ENCODE assay signal across 8 mouse cellular contexts in genomic region chr2:152829367-152829881, GRCm38 (mm10). TPM values are rescaled to one million over a fixed set of nuclear protein-coding genes. Genes with fewer than 3 reads are reported as not detected.
DNase-seq lines count a peak whose midpoint lies in the region; ATAC-seq and TF ChIP-seq lines count a peak whose summit lies in the region.

No protein-coding gene starts in this region.

- peak overlapping the region; percentile 82 for H3K4me3 ChIP-seq in heart, adult 2 months
- H3K4me3 ChIP-seq in forebrain, embryonic 16.5 days (replicated peaks; ENCODE audit: low read length): peak overlapping the region; percentile 87
- H3K4me3 ChIP-seq in kidney, adult 2 months (ENCODE audit: insufficient read depth, low read depth, low read length): peak overlapping the region; percentile 91
- H3K4me3 ChIP-seq in liver, postnatal 0 days (ENCODE audit: low read depth, low read length): peak overlapping the region; percentile 96

- intact Hi-C loops in heart, adult 2 months (cut with DNase I): no loop called here
- intact Hi-C loops in heart, postnatal 25 days (cut with DNase I): no loop called here

- 31% methylated on average over 23 of the region's 23 CpGs for WGBS in heart, adult 2 months
- 72% methylated on average over 23 of the region's 23 CpGs for whole genome bisulfite sequencing in forebrain, embryonic 16.5 days
- 13% methylated on average over 23 of the region's 23 CpGs for WGBS in kidney, adult 2 months
- 61% methylated on average over 23 of the region's 23 CpGs for WGBS in liver, postnatal 0 days (ENCODE audit: insufficient replicate concordance)

- H3K36me3 ChIP-seq in heart, adult 2 months (ENCODE audit: control insufficient read depth, insufficient read depth, low read length): peaks cover 33% of the 10 kb centered on the region
- no peaks in the 10 kb centered on the region for H3K36me3 ChIP-seq in forebrain, embryonic 16.5 days (ENCODE audit: control insufficient read depth, insufficient read depth)
- peaks cover 2% of the 10 kb centered on the region; the same call in 1 of the 2 replicates for H3K36me3 ChIP-seq in kidney, adult 2 months (ENCODE audit: control insufficient read depth, insufficient read depth, low read length)
- H3K36me3 ChIP-seq in liver, postnatal 0 days (replicated peaks; ENCODE audit: insufficient read depth, low read length): peaks cover 38% of the 10 kb centered on the region

- peak overlapping the region; percentile 100 for H3K27ac ChIP-seq in heart, adult 2 months
- H3K27ac ChIP-seq in forebrain, embryonic 16.5 days (ENCODE audit: low read length): peak overlapping the region; percentile 99; the same call in 1 of the 2 replicates
- peak overlapping the region; percentile 100 for H3K27ac ChIP-seq in kidney, adult 2 months (ENCODE audit: insufficient read depth, low read depth, low read length)
- peak overlapping the region; percentile 99 for H3K27ac ChIP-seq in liver, postnatal 0 days (ENCODE audit: low read depth)

- H3K79me2 ChIP-seq in heart, adult 2 months (replicated peaks; ENCODE audit: control insufficient read depth, insufficient read depth, low read length): peaks cover 3% of the 10 kb centered on the region

- H3K9ac ChIP-seq in heart, adult 2 months (ENCODE audit: low read depth, low read length): peak overlapping the region; percentile 71
- peak overlapping the region; percentile 98 for H3K9ac ChIP-seq in forebrain, embryonic 16.5 days (replicated peaks; ENCODE audit: low read depth, low read length)
- peak overlapping the region; percentile 99 for H3K9ac ChIP-seq in liver, postnatal 0 days (replicated peaks)

- peak; percentile 57 to 63 for DNase-seq in heart, adult 2 months
- DNase-seq in heart, postnatal 25 days (ENCODE audit: low spot score): no peak
- DNase-seq in R1 (ENCODE audit: low read depth, low spot score): peak; percentile 18
- peak; percentile 64 for DNase-seq in kidney, adult 2 months
- DNase-seq in liver, postnatal 0 days: peak; percentile 37
- peak; percentile 51 for DNase-seq in thymus, postnatal 14 days
- DNase-seq in frontal cortex, postnatal 25 days (ENCODE audit: low spot score in 2 of 2): no peak

- peak overlapping the region; percentile 64 for H3K4me2 ChIP-seq in forebrain, embryonic 16.5 days (ENCODE audit: low read length)
- peak overlapping the region; percentile 84 for H3K4me2 ChIP-seq in liver, postnatal 0 days (ENCODE audit: low read depth, low read length)

- TF ChIP-seq EP300 in heart, adult 2 months (IDR thresholded peaks at IDR 0.05; ENCODE audit: insufficient read depth, low read depth, low read length): 0 out of 2 replicates have a peak, but pooled peaks have one; percentile 5
- TF ChIP-seq EP300 in liver, postnatal 0 days (IDR thresholded peaks at IDR 0.05; ENCODE audit: low read depth): no peak

- TF ChIP-seq CTCF in heart, adult 2 months (IDR thresholded peaks at IDR 0.05): no peak
- TF ChIP-seq CTCF in kidney, adult 2 months (conservative IDR thresholded peaks at IDR 0.05; ENCODE audit: insufficient read depth, insufficient read length, low read depth, low read length): no peak
- TF ChIP-seq CTCF in liver, postnatal 0 days (IDR thresholded peaks at IDR 0.05; ENCODE audit: low read depth): no peak

- H3K27me3 ChIP-seq in heart, adult 2 months (ENCODE audit: control insufficient read depth, insufficient read depth, low read length): no peaks in the 10 kb centered on the region
- H3K27me3 ChIP-seq in forebrain, embryonic 16.5 days (replicated peaks; ENCODE audit: control insufficient read depth, insufficient read depth, low read length): no peaks in the 10 kb centered on the region
- no peaks in the 10 kb centered on the region for H3K27me3 ChIP-seq in kidney, adult 2 months (replicated peaks; ENCODE audit: control insufficient read depth, insufficient read depth, low read length)
- H3K27me3 ChIP-seq in liver, postnatal 0 days (ENCODE audit: insufficient read depth, low read length): no peaks in the 10 kb centered on the region

- H3K4me1 ChIP-seq in heart, adult 2 months (ENCODE audit: control insufficient read depth, insufficient read depth, low read length): peaks cover 17% of the 10 kb centered on the region
- H3K4me1 ChIP-seq in forebrain, embryonic 16.5 days (replicated peaks; ENCODE audit: control insufficient read depth, insufficient read depth, low read length): peaks cover 50% of the 10 kb centered on the region
- H3K4me1 ChIP-seq in kidney, adult 2 months (ENCODE audit: control insufficient read depth, insufficient read depth, low read length): peaks cover 24% of the 10 kb centered on the region
- peaks cover 43% of the 10 kb centered on the region for H3K4me1 ChIP-seq in liver, postnatal 0 days (ENCODE audit: insufficient read depth)

- no peaks in the 10 kb centered on the region for H3K9me3 ChIP-seq in forebrain, embryonic 16.5 days (ENCODE audit: control insufficient read depth, low read length)
- H3K9me3 ChIP-seq in liver, postnatal 0 days (ENCODE audit: low read length): no peaks in the 10 kb centered on the region

- no peak for ATAC-seq in forebrain, embryonic 16.5 days
- no peak for ATAC-seq in liver, postnatal 0 days

- TF ChIP-seq POLR2A in heart, adult 2 months (IDR thresholded peaks at IDR 0.05; ENCODE audit: insufficient read depth, low read depth, low read length): peak; percentile 58
- no peak for TF ChIP-seq POLR2A in kidney, adult 2 months (IDR thresholded peaks at IDR 0.05; ENCODE audit: low read depth, low read length)

RNA-seq across cellular contexts. Expression of gene Bcl2l1, which starts 2.1 kb away (rescaled TPM):
- total RNA-seq in heart, adult 2 months (2021): 100 to 1,000 TPM in 1 of 2 experiments, 10 to 100 TPM in 1; 51.9 to 102 TPM
- polyA plus RNA-seq in heart, adult 2 months (2012; rRNA removed): 48.1 and 51.2 TPM in 2 replicates
- 10 to 100 TPM; 58.6 to 59.0 TPM for total RNA-seq in heart, postnatal 25 days (2021)
- polyA plus RNA-seq in forebrain, embryonic 16.5 days (2015; fragmentation: Nextera tagmentation; extraction: Ambion mirVana): 176 and 188 TPM in 2 replicates
- 126 and 129 TPM in 2 replicates for polyA plus RNA-seq in kidney, adult 2 months (2012; rRNA removed)
- polyA plus RNA-seq in liver, postnatal 0 days (2015; fragmentation: Nextera tagmentation; extraction: Ambion mirVana): 84.2 and 84.4 TPM in 2 replicates

RNA-seq across cellular contexts. Expression of gene Tpx2, which starts 18.3 kb away (rescaled TPM):
- 1 to 10 TPM in 1 of 2 experiments, under 1 TPM in 1; 0.75 to 1.1 TPM for total RNA-seq in heart, adult 2 months (2021)
- polyA plus RNA-seq in heart, adult 2 months (2012; rRNA removed): 0.18 and 0.50 TPM in 2 replicates
- total RNA-seq in heart, postnatal 25 days (2021): 1 to 10 TPM; 1.5 to 1.6 TPM
- 40.0 and 49.6 TPM in 2 replicates for polyA plus RNA-seq in forebrain, embryonic 16.5 days (2015; fragmentation: Nextera tagmentation; extraction: Ambion mirVana)
- polyA plus RNA-seq in kidney, adult 2 months (2012; rRNA removed): 0.22 and 0.39 TPM in 2 replicates
- polyA plus RNA-seq in liver, postnatal 0 days (2015; fragmentation: Nextera tagmentation; extraction: Ambion mirVana): 20.7 and 25.8 TPM in 2 replicates

Comparison
In these comparisons a context has a peak if more than half of its experiments do, and no peak if none do; other contexts are left out.
1. DNase-seq: peak in heart, adult 2 months (2 of 2), R1 (single experiment), kidney, adult 2 months (single experiment), liver, postnatal 0 days (single experiment) and thymus, postnatal 14 days (single experiment); none in heart, postnatal 25 days (single experiment) and frontal cortex, postnatal 25 days (0 of 2).
2. RNA of gene Tpx2, which starts 18.3 kb away (polyA plus RNA-seq): 40.0 to 49.6 TPM in forebrain, embryonic 16.5 days and 20.7 to 25.8 TPM in liver, postnatal 0 days; 0.22 to 0.39 TPM in kidney, adult 2 months and 0.18 to 0.50 TPM in heart, adult 2 months; every median in the first group is over 10 times any median in the second.
3. Peak in every context shown above with its lines, with median percentiles within 50 percentile points of each other: H3K27ac ChIP-seq, H3K4me3 ChIP-seq and H3K9ac ChIP-seq.